Mouse (Mus musculus): ENCODE measurements around the gene Ibtk. TPM values are rescaled to one million over a fixed set of nuclear protein-coding genes. Genes with fewer than 3 reads are reported as not detected.

The Ibtk gene
- total RNA-seq, 2 experiments from 2014 or later = 66.7 to 132 TPM

DNA sequence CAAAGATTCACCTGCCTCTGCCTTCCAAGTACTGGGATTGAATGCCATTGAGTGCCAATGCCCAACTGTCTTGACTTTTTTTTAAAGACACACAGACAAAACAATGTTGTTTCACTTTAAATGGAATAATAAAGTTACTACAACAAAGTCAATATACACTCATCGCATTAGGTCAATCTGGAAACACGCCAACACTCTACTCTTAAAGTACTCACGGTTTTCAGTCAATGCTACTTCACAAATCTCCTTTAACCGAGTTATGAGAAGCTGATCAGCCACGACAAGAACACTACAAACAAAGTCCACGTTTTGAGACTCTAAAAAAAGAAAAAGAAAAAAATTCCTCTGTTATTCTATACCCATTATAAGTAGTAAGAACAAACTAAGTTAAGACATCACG, 31.8 kb downstream of the Ibtk start:
- no peak for ATAC-seq (replicated peaks; ENCODE audit: low FRiP score, poor library complexity, severe bottlenecking)

DNA sequence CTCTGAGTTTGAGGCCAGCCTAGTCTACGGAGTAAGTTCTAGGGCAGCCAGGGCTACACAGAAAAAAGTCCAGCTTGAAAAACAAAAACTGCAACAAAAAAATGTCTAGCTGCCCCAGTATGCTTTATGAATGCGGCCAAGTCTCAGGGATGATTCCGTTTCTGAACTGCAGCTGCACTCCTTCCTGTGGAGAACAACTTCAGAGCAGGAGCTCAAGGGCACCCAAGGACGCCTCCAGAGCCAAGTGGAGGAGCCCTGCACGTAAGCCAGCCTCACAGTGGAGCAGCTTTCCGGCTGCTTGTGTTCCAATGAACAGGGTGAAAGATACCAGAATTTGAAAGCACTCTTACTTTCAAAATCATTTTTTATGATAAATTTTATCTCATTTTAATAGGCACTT, 41.8 kb downstream of the Ibtk start:
- no peak for ATAC-seq (replicated peaks; ENCODE audit: low FRiP score, poor library complexity, severe bottlenecking)

DNA sequence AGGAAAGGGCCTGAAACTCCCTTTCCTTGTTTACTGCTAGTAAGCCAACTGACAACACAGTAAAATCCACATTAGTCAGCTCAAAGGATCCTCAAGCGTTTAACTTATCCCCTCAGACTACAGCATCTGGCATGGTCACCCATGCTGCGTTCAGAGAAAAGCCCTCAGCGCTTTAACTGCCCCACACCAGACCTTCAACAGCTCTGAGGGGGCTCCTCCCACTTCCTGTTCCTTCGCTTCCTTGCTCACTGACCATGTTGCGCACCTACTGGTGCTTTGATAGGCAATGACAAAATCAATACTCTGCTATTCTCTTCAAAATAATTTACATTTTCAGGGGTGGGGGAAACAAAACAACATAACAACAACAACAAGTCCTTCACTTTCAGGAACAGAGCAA, 47.2 kb downstream of the Ibtk start:
- ATAC-seq (replicated peaks; ENCODE audit: low FRiP score, poor library complexity, severe bottlenecking) = no peak

DNA sequence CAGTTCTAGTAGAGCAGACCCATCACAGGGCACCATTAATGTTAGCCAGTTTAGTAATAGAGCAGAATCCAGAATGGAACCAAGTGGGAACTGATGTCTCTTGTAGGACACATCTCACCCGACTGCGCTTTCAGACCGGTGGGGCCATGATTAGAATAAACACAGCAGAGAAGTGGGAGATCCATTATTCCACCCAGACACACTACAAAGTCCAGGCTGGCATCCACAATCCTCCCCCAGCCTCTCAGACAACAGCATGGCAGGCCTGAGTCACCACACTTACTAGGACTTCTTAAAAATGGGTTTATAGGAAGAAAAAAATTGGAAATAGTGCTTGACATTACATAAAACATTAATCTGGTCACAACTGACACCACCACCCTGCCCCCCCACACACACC, 53.5 kb downstream of the Ibtk start:
- ATAC-seq (replicated peaks; ENCODE audit: low FRiP score, poor library complexity, severe bottlenecking) = no peak

DNA sequence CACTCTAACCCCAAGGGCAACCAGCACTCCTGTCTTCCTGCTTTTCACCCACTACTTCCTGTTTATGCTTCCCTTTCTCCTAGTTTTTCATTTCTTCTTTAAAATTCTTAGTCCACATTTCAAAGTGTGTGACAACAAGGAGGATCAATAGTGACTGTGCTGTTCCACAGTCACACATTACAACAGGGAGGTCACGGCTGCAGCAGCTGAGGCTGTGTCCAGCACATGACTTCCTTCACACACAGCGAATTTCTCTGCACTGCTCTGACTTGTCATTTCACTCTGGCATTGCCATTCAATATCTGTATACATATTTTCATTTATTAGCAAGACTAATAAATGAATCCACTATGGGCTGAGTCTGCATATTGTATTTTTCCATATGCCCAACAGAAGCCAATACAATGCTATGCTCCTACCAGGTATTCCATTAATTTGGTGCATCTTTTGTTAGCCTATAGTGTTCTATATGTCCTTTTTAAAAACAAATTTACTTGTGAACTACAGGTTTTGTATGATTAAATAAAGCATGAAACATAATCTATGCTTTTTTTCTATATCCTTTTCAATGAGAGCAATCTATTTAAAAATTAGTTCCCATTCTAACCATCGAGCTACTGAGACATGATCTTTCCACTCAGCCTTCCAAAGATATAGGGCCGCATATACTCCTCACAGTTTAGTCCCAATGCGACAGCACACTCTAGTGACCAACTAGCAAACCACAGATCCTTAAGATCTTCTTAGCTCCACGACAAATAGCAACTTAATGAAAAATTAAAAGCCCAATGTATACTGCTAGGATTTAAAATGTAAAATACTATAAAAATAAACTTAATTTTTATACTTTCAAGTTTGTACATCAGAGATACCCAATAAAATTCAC, 55.7 kb downstream of the Ibtk start:
- no peak for ATAC-seq (replicated peaks; ENCODE audit: low FRiP score, poor library complexity, severe bottlenecking)

DNA sequence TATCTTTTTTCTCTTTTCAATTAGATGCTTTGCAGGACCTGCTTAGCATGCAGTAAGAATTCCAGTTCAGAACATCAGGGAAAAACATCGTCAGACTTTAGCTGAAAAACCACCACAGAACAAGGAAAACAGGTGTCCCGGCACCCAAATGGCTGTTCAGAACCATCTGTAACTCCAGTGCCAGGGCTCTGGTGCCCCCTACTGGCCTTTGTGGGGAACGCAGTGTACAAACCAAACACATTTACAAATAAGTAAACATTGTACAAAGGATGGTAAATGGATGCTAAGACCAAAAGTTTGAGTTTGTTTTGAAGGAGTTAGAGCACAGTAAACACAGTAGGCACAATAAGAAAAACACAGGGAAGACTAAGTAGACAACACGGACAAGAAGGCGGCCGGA, 64.1 kb downstream of the Ibtk start:
- 0 out of 2 replicates have a peak, but pooled peaks have one; percentile 58 for ATAC-seq (replicated peaks; ENCODE audit: low FRiP score, poor library complexity, severe bottlenecking)

DNA sequence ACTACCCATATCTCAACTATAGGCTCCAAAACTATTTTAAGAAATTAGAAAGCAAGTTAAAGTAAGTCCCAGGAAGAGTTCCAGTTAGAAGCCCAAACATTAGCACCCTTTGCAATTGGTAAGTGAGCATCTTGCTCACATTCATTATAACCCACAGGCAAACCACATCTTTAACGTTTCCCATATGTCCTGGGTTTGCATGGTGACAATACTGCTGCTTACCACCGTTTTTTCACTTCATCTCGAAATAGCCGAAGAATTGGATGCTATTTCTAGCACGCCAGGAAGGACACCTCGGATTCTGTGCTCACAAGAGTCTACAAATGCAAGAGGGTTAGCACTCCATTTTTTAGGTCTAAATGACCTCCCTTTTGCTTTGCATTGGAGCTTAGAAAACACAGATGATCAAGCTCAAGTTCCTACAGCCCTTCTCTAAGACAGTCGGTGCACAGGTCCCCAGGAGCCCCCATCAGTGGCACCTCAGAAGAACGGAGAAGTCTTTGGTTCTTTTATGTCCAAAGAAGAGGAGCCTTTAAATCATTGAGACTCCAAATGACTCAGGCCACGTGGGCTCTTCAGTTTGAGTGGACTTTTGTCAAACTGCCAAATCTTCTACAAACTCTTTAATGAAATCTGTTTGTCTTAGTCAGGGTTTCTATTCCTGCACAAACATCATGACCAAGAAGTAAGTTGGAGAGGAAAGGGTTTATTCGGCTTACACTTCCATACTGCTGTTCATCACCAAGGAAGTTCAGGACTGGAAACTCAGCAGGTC, 73.8 kb downstream of the Ibtk start:
- ATAC-seq (replicated peaks; ENCODE audit: low FRiP score, poor library complexity, severe bottlenecking) = no peak

DNA sequence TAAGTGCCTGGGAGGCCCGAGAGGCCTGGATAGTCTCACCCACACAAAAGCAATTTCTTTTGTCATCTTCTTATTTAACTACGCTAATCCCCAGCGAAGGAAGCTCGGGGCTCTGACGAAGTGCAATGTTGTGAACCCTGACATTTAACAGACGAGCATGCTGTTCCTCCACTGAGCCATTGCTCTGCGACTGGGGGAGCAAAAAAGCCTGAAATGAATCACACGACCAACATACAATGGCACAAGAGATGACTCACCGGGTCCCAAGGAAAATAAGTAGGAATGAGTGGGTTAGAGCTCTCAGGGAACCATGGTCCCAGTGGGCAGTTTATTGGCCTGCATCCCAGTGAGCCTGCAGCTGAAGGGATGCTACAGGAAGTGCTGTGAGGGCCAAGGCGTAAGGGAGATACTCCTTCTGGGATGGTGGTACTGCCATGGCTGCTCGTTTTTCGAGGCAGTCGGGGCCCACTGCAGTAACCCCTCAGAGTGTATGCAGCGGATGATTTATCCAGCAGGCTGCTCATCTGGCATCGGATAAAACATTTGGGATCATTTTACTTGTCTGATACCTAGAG, 75.1 kb downstream of the Ibtk start:
- no peak for ATAC-seq (replicated peaks; ENCODE audit: low FRiP score, poor library complexity, severe bottlenecking)

DNA sequence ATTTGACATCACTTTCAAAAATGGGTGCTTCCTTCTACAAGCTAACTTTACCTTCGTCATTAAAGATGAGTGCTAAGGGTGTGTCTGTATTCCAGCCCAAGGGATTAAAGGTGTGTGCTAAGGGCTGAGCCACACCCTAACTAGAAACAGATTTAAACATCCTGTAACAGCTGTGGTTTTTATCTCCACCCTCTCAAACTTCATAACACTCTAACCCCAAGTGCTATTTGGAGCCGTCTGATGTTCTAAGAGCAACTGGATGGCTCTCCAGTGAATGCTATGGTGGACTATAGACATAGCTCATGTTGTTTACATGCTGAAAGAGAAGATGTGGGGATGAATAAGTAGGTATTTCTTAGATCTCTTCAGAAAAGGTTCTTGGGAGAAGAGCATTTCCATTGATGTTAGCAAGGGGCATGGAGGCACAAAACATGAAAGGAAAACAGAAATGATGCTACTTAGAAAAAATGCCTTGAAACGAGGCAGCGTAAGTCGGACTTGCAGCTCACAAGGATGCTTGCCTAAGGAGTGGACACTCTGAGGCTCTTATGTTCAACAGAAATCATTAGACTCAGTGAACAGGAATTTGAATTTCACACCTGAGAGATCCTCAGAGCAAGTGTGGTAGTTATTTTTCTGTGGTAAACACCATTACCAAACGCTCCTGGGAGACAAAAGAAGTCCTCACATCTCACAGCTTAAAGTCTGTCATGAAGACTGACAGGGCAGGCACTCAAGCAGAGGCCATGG, 77.4 kb downstream of the Ibtk start:
- ATAC-seq (replicated peaks; ENCODE audit: low FRiP score, poor library complexity, severe bottlenecking) = no peak

DNA sequence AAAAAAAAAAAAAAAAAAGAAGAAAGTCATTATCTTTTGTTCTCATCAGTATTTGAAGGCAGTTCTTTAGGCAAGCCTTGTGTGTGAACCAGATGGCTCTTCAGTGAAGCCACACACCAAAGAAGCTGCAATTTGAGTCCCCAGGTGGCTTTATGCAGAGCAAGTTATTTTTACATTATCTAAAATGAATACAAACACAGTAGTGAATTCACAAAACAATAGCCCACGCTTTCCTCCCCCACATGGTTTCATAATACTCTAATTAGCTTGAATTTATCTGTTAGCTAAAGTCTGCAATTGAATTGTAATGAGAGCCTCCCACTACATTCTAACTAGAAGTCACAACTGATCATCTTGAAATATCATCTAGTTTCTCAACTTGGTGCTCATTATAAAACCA, 84.8 kb downstream of the Ibtk start:
- ATAC-seq (replicated peaks; ENCODE audit: low FRiP score, poor library complexity, severe bottlenecking) = no peak

DNA sequence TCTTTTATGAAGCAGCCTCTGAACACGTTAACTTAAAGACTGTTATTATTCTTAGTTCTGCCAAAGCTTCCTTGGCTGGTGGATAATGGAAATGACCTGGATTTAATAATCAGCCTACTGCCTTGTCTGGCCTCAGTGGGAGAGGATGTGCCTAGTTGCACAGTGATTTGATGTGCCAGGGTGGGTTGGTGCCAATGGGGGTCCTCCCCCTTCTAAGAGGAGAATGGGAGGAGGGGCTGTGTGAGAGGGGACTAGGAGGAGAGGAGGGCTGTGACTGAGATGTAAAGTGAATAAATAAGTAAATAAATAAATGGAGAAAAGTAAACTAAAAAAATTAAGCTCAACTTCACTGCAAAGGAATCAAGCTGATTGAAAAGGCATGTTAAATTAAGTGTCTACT, 85.3 kb downstream of the Ibtk start:
- ATAC-seq (replicated peaks; ENCODE audit: low FRiP score, poor library complexity, severe bottlenecking) = no peak

DNA sequence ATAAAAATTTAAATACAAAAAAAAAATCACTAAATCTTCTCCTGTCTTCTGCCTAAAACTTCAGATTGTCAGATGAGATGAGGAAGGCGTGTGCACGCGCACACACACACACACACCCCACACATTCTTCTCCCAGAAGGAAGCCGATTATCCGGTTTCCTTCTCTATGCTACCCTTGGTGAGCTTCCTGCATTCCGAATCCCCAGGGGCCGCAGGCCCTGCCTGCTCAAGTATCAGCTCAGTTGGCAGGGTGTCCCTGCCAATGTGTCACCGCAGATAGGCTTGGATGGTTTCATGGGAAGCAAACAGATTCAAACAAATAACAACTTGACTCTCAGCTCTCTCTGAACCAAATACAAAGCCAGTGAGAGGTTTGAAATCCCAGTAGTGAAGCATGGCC, 86.0 kb downstream of the Ibtk start:
- no peak for ATAC-seq (replicated peaks; ENCODE audit: low FRiP score, poor library complexity, severe bottlenecking)

DNA sequence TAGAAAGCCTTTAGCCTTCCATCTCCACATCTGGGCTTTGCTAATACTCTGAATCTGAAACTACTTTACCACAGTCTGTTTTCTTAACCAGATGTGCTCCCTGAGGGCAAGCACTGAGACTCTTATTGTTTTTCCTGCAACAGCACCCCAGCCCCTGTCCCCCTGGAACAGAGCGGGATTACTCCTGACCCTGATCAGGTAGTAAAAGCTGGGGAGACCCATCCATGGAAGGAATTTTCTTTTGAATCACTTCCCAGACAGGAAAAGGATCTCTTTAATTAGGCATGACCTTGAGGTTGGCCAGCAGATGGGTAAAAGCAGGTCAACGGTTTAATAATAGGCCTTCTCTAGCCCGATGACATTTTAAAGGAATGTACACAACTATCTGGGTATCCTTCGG, 95.7 kb downstream of the Ibtk start:
- ATAC-seq (replicated peaks; ENCODE audit: low FRiP score, poor library complexity, severe bottlenecking) = no peak

DNA sequence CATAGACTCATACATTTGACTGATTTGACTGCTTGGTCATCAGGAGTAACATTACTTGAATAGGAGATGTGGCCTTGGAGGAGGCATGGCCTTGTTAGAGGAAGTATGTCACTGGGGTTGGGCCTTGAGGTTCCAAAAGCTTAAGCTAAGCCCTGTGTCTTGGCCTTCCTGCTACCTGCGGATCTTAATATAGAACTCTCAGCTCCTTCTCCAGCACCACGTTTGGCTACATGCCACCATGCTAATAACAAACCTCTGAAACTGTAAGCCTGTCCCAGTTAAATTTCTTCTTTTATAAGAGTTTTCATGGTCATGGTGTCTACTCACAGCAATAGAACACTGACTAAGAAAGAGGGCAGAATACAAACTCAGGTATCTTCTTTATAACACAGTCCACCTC, 110.9 kb downstream of the Ibtk start:
- no peak for ATAC-seq (replicated peaks; ENCODE audit: low FRiP score, poor library complexity, severe bottlenecking)

Other genes starting within 250 kb of the Ibtk start
- not detected in 2 replicates for gene Tpbg, start 93.0 kb upstream of the Ibtk start, total RNA-seq (2015; ENCODE audit: low replicate concordance)
- not detected in 2 replicates for gene Tpbg, start 93.0 kb upstream of the Ibtk start, total RNA-seq (2017; ENCODE audit: low replicate concordance)